Mouse (Mus musculus) thymus, postnatal 25 days (tissue): ENCODE measurements around the gene Zdhhc3.

Experiments used
- DNase-seq: peaks from one replicate; pipeline ENCODE4 v3.0.0; 2022

Gene Zdhhc3

DNA sequence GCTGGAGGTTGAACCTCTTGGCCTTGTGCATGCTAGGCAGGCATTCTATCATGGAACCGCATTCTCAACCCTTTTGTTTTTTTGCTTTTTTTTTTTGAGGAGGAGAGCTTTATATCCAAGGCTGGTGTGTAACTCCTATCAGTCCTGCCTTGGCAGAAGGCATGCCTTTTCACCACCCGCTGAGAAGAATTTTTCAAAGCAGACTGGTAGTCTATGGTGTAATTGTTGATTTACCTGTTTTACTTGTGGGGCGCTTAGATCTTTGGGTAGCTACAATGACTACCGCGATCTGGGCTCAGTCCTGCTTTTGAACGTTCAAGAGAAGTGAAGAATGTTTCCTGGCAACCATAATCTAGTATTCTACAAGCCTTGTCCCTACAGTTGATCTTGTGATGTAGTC is 926 bp upstream of the Zdhhc3 start:
- DNase-seq, result no peak

DNA sequence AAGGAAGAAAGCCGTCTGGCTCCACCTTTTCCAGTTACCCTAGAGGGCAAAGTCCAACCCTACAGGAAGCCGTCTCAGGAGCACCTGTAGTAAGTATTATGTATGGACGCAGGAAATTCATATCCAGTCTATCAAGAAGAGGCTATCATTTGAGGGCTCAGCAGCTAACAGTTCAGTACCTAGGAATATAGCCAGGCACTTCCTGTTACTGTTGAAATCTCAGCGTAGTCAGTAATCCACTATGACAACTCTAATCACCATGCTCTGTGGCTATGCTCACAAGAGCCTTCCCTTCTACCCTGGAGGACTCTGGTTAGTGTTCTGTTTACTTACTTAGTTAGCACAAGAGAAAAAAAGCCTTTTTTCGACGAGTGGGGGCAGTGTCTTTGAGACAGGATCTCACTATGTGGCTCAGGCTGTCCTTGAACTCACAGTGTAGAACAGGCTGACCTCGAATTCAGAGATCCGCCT is 1.2 kb downstream of the Zdhhc3 start:
- no peak for DNase-seq

DNA sequence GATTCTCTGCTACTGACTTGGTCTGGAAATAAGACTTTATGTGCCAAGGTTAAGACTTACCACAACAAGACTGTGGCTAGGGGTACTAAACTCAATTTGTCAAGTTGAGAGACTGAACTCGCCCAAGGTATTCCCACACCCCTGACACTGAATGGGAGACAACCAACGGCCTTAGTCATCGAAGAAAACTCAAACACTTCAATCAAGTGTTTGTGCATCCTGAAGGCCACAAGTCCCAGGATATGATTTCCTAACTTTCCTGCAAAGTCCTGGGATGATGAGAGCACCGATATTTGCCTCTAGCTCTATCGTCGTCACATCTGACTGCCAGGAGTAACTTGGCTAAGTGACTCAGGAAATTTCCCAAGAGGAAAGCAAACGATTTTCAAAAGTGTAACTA is 3.8 kb downstream of the Zdhhc3 start:
- no peak for DNase-seq

DNA sequence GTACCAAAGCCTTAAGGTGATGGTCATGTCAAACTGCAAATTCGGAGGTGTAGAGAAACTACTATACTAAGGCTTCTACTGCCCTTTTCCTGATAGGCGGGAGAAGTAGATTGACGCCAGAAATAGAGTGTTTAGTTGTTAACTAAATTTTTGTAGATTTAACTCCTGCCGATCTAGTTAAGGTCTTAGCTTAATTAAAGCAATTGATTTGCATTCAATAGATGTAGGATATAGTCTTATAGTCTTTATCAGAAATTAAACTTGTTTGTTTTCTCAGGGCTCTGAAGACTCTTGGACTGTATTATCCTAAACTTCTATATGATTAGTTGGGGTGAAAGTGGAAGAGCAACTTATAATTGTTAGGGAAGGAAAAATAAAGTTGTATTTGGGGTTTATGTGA is 5.8 kb downstream of the Zdhhc3 start:
- DNase-seq, result no peak

DNA sequence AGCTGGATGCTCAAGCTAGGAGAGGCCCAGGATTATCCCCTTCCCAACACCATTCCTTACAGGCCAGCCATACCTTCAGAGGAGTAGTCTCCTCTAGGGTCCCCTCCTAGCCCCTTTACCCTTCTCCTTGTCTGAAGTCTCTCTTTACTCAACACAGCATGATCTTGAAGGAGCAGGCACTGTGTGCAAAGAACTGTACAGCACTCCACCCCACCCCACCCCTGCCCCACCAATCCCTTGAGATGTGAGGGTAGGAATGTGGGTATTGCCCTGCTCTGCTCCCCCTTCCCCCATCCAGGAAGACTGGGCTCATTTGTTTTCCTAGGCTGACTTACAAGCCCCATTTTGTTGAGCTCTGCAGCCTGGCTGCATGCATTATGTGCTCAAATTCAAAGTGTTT is 8.6 kb downstream of the Zdhhc3 start:
- no peak for DNase-seq

DNA sequence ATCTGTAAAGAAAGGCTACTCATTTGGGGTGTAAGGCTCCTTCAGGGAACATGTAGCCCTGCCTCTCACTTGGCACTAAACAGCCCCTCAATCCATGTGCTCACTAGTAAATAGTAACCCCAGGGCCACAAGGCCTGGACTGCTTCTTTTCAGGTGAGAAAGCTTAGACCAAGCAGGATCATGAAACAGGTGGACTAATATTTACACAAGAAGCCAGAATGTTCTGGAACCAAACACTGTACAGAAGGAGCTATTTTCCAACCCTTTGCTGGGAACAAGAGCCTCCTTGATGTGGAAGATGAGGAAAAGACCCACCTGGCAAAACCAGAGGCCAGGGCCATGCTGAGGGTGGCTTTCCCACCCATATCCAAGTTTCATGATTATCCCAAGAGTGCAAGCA is 9.6 kb downstream of the Zdhhc3 start:
- no peak for DNase-seq

DNA sequence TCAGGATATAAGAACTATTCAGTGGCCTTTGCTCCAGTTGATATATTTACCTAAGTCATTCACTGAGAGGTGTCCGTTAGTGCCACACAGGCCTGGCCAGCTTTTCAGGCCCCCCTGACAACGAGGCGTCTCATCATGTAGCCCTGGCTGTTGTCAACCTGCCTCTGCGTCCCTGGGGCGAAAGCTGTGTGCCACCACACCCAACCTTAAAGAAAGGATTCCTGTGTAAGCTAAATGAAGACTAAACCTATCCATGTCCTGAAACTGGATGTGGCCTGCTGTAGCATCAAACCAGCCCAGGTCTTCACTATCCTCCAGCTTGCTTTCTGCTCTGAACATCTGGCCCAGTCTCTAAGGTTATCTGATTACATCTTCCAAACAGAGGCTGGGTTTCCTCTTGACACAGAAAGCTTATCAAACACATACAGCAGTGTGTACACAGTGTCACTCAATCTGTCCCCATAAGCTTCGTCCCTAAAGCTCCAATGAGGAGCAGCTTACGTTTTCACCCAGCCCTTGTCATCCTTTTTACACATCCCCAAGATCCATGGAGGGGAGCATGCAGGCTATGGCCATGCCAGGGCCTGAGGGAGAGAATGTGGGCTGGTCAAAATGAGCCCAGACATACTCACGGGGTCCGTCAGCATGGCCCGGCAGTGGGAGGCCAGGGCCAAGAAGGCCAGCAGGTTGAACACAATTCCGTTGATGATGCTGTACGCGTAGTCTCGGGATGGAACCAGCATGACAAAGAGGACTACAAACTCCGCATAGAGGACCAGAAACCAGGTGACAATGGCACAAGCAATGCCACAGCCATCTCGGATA is 13.2 kb downstream of the Zdhhc3 start:
- no peak for DNase-seq

DNA sequence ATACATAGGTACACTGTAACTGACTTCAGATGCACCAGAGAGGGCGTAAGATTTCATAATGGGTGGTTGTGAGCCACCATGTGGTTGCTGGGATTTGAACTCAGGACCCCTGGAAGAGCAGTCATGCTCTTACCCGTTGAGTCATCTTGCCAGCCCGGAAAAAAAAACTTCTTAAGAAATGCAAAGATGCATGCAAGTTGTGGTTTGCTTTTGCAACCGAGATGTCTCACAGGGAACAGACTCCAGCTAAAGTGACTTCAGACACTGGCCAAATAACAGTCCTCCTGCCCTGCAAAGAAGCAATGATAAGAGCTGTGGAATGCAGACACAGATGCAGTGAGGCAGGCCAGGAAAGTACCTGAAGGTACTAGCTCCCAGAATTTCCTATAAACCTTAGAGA is 22.2 kb downstream of the Zdhhc3 start:
- no peak for DNase-seq

DNA sequence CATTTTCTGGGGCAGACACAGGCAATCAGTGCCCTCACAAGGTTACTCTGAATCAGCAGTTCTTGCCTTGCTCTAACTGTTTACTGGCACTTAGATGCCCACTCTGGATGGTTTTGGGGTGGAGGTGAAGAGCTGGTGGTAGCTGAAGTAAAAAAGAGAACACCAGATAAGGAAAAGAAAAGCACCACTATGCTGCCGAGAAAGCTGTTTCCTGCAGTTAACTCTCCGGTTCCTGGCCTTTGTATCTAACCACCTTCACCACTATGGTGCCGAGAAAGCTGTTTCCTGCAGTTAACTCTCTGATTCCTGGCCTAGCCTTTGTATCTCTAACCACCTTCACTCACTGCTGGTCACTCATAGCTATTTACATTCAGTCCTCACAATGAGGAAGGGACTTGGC is 25.4 kb downstream of the Zdhhc3 start:
- DNase-seq, result peak; percentile 3

DNA sequence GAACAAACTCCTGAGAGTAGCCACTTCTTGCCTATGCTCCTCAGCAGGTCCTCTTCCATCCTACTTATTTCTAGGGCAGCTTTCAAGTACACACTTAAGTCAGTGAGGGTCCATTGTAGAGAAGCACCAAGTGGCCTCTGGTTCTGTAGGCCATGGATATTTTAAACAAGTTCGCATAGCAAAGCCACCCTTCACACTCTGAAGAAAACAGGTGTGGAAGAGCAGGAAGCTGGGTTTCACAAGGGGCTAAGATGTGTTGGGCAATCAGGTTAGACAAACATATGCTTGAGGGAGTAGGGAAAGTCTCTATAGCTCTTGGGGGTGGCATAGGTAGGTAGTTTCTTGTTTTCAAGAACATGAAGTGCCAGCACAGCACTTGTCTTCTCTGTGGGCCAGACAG is 27.6 kb downstream of the Zdhhc3 start:
- DNase-seq, result no peak

DNA sequence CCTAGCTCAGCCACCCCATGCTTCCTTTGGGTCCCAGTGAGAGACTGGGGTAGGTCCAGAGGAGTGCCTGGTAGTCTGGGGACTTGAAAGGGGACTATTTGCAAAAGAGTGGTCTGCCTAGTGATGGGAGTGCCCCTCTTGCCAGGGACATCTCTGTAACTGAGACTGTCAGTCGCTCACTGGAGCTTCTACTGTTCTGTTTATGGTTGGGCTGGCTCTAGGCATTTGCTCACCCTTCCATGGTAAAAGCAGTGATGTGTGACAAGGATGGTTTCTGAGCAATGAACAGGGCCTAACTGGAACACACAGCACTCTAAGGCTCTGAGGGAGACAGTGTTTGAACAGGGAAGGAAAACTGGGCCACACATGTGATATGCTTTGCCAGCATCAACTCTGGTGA is 32.2 kb downstream of the Zdhhc3 start:
- no peak for DNase-seq

DNA sequence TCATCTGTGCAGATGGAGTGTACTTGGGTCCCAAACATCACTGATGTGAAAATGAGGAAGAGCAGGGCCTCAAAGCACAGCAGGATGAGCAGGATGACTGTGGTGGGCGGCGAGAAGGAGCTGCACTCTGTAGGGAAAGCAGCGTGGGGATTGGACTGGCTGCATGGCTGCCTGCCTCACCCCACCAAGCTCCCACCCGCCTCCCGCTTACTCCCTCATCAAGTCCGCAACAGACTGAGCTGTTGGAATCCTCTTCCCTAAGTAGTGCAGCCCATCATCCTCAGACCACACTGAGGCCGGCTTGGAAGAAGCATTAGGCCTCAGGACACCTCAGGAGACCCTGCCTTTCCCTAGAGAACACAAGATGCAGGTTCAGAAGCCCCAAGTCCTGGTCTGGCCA is 32.6 kb downstream of the Zdhhc3 start:
- no peak for DNase-seq

DNA sequence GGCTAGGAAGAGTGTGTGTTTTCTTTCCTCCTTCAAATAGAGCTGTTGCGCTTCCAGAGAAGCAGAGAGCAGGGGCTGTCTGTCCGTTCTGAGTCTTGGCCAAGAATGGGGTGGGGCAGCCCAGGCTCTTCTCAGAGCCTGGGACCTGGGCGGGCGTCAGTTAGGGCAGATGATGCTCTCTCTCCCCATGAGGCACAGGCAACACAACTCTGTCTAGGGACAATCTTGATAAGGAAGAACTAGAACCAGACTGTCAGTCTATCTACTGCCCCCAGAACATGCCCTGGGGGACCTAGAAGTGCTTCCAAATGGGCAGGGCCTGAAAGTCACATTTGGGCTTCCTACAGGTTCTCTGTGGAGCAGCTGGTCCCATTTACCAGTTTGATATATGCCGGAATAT is 33.9 kb downstream of the Zdhhc3 start:
- no peak for DNase-seq

DNA sequence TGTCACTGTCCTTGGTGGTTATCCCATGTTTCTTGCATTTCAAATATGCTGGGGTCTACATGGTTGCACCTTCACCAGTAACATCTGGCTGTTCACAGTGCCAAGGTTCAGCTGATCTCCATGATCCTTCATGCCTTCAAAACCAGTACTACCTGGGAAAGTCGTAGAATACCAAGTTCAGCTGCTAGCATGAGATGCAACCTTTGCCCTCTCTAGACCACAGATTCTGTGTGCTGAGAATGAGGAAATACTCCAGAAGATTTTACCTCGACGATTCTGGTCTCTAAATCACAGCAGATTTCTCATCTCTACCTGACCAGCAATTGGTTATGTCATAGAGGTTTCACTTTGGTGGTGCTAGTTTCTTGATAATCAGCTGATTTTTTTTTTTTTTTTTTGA is 52.8 kb downstream of the Zdhhc3 start:
- DNase-seq, result no peak

DNA sequence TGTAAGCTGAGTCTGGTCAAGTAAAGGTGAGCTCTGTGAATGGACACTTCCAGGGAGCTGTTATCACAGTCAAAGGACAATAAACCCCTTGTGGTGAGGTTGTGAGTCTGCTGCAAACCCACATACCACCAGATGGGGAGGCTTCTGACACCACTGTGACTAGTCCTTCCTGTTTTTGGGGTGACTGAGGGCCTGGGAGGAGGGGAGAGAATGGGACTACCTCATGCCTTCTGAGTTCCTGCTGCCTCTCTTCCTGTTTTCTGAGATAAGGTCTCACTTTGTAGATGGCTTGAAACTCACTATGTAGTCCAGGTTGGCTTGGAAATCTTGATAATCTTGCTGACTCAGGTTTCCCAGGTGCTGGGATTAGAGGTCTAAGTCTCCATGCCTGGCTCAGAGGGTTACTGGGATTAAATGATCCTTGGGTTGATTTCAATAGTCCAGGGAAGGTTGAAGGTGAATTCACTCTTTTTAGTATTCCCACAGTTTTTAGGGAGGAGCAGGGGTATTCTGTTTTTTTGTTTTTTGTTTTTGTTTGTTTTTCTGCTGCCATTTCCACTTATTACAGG is 54.2 kb downstream of the Zdhhc3 start:
- peak; percentile 44 for DNase-seq

DNA sequence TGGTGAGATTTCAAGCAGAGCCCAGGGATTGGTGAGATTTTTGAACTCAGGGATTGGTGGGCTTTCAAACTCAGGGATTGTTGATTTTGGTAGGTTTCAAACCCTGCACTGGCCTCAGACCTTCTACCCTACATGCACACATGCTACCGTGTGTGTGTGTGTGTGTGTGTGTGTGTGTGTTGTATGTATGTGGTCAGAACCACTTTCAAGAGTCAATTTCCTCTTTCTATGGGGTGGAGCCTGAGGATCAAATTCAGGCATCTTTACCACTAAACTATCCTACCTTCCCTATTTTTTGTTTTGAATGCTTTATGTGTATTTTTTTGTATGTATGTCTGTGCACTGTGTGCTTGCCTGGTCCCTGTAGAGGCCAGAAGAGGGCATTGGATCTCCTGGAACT is 65.3 kb downstream of the Zdhhc3 start:
- no peak for DNase-seq

DNA sequence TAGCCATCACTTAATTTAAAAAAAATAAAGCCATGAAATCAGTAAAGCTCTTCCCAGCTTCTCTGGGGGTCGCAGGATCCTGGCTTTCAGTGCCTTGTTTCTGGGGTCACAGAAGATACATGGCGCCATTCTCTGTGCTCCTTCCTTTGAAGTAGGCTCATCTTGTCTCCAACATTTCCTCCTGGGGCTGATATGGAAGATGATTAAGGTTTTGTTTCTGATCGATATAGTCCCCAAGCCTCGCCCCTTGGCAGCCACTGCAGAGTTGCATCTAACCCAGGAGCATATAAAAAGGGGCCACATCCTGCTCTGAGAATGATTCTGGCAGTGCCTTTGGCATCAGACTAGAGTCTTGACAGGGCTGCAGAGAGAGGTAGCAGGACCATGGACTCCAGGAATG is 78.6 kb downstream of the Zdhhc3 start, which contains the start of gene Tgm4:
Tgm4 (plus strand) TSS at position 301 of the 400 bp plus-strand sequence.
- no peak for DNase-seq

DNA sequence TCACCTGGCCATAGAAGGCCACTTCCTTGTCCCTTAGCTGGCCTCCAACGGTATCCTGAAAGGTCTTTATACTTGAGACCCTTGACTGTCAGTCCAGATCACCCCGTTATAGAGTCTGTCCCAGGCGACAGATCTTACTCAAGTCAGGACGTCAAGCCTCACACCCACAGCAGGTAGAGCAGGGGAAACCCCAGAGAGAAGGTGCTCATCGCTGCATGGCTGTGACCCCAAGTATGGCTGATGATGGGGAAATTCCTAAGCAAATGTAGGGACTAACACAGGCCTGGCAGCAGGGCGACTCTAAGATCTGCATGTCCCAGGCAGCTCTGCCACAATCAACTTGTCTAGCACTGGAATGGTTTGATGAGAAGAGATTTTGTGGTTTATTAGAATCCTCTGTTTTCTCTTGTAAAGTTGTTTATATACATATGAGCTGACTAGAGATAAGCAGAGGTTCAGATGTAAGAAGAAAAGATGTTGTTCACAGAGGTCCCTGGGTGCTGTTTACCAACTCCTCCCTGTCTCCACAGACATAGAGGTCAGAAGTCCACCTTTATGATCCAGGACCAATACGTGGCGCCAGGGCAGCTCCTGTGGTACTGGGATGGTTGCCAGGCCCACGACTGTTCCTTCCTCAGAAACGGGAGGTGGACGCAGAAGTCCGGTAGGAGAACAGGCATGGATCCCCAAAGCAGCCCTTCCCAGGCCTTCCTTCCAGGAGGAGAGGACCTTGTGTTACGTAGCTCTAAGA is 81.3 kb downstream of the Zdhhc3 start:
- no peak for DNase-seq

DNA sequence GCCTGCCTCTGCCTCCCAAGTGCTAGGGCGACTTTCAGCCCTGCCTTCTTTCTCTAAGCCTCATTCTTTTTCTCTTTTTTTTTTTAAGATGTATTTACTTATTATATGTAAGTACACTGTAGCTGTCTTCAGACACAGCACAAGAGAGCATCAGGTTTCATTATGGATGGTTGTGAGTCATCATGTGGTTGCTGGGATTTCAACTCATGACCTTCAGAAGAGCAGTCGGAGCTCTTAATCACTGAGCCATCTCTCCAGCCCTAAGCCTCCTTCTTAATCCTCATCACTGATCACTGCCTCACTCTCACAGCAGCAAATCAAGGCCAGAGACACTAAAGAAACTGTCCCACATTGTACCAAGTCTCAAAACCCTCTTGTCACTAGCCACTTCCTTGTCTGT is 88.8 kb downstream of the Zdhhc3 start:
- DNase-seq, result no peak

DNA sequence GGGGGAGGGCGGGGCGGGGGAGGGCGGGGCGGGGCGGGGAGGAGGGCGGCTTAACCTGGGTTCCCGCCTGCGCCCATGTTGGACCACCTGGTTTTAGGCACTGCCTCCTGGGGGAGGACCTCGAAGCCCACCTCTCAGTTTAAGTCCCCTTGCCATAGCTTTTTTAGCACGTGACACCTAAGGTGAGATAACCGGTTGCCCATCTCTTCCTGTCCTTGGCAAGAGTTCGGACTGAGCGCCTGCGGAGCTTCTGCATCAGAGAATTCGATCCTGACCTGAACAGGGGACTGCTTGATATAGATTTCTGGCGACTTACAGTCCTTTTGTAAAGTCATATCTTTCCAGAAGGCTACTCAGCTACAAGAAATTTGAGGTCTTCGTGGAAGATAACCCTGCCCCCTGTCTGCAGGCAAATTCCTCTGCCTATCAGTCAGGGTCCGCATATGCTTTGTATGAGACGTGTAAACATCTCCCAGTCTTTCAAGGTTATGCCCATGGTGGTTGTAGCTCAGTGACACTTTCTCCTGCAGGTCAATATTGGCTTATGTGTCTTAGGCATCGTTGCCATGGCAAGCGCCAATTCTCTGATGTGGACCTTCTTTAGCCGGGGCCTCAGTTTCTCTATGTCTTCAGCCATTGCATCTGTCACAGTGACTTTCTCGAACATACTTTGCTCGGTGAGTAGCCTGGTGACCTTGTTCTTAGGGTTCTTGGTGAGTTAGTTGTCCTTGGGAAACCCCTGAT is 91.2 kb downstream of the Zdhhc3 start:
- no peak for DNase-seq

DNA sequence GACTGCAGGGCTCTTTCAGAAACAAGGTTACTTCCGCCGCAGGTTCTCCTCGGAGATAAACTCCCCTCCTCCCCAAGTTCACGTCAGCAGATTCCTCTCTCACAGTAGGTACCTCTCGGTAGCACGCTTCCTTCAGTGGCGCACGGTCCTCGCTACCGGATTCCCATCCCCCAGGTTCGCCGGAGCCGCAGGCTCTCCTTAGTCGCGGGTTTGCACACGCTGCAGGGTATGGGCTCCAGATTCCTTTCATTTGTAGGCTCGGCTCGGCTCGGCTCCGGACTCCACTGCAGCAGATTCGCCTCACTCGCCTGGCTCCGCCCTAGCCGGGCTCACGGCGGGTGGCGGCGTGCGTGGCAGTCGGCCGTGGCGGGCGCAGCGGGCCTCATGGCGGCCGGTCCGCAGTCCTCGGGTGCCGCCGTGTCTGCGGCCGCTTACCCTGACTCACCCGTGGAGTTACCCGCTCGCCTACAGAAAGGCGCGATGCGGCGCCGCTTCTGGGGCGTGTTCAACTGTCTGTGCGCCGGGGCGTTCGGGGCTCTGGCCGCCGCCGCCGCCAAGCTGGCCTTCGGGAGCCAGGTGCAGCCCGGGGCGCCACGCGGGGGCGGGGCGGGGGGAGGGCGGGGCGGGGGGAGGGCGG is 91.9 kb downstream of the Zdhhc3 start, which contains the start of gene Tmem42:
Tmem42 (plus strand) TSS at position 332 of the 637 bp plus-strand sequence.
- peak; percentile 88 for DNase-seq
